Mouse (Mus musculus) layer of hippocampus, postnatal 10 days (tissue): ENCODE measurements at regions not wholly inside any gene's neighbourhood (a gene's known extent, or its start where the extent isn't known, plus 50 kb on each side); places are given as distances from the start of the nearest gene placed in this dataset.
A peak's percentile ranks its signal among the peaks of the same experiment; 100 is the strongest.

Source experiments
- DNase-seq, 2 experiments: peaks; one replicate each; pipeline ENCODE4 v3.0.0; 2021; ENCODE audit warnings: low spot score in 2 of 2

DNA sequence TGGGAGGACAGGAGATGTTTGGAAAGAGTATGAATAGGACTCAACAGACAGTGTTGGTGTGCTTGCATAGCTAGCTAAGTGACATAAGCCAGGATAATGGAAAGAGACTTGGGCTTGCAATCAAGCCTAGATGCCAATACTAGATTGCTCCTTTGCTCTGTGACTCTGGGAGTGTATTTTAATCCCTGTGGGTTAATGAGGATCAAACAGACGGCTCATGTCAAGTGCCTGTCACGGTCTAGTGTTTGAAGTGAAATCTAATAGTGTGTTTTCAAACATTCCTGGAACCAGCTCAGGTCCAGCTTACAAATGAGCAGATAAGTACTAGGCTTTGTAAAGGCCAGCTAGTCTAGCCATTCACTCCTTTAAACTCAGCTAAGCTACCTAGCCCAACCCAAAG lies 64.1 kb upstream of the Ranbp3l start:
- DNase-seq, result no peak

DNA sequence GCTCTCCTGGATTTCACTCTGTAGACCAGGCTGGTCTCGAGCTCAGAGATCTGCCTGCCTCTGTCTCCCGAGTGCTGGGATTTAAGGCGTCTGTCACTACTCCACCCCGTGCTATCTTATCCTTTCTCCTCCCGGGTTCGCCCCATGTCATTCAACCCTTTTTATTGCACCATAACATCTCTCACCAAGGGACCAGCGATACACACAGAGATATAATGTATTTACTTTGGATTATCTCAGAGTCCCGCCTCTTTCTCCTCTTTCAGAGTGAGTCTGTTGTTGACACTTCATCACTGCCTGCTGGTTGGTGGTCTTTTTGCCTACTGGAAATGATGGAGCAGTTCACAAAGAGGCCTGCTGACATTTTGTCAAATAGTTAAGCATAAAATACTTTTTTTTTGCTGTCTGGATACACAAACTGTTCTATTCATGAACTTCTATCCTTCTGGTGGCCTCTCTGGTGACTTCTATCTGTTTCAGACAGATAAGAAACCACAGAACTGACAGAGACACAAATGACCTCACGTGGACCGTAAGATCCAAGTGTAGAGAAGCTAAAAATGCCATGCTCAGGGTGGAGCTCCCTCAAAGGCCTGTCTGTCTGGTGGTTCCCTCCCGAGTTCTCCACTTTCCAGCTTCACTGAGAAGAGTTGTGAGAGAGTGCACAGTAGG lies 70.1 kb upstream of the Ranbp3l start:
- DNase-seq, result no peak

DNA sequence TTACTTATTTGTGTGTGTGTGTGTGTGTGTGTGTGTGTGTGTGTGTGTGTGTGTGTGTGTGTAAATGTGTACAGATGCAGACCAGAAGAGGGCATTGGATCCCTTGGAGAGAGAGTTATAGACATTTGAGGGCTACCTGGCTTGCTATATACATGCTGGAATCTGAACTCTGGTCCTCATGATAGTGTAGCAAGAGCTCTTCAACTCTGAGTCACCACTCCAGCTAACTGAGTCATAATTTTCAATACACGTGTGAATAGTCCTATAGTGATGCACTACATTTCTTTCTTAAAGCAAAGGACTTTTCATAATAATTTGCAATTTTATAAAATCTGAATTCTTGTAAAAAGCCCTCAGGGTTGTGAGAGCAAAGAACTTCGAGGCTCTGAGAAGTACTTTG lies 70.9 kb upstream of the Ranbp3l start:
- DNase-seq, result no peak

DNA sequence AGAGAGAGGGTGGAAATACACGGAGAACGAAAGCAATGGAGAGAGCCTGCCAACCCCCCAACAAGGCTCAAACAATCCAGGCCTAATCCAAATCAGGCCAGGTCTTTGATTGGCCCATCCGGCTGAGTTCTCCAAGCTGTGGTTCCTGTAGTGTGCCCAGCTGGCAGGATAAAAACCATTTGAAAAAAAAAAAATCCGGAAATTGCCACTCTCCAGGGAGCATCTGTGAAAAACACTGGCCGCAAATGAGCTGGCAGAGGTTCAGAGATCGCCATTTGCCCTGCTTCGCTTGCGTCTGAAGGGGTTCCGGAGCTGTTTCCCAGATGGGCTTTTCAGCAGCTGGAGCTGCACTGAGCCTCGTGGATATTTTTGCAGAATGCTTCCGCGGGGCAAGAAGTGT lies 71.4 kb upstream of the Ranbp3l start:
- peak; percentile 53 to 62 for DNase-seq

DNA sequence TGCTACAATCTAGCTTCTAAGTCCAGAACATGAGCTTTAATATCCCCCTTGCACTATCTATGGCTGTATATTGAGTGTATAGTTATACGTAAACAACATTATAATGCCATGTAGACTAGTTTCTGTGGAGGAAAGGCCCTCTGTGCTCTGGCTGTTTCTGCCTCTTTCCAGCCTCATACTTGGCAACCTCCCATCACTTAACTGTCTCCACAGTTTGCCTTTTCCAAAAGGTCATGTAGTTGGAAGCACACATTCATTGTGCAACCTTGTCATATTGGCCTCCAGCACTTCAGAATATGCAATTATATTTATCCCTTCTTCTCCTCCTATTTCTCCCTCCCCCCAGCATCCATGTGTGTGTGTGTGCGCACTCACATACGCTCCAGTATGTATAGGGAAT lies 82.2 kb upstream of the Ranbp3l start:
- DNase-seq, result no peak

DNA sequence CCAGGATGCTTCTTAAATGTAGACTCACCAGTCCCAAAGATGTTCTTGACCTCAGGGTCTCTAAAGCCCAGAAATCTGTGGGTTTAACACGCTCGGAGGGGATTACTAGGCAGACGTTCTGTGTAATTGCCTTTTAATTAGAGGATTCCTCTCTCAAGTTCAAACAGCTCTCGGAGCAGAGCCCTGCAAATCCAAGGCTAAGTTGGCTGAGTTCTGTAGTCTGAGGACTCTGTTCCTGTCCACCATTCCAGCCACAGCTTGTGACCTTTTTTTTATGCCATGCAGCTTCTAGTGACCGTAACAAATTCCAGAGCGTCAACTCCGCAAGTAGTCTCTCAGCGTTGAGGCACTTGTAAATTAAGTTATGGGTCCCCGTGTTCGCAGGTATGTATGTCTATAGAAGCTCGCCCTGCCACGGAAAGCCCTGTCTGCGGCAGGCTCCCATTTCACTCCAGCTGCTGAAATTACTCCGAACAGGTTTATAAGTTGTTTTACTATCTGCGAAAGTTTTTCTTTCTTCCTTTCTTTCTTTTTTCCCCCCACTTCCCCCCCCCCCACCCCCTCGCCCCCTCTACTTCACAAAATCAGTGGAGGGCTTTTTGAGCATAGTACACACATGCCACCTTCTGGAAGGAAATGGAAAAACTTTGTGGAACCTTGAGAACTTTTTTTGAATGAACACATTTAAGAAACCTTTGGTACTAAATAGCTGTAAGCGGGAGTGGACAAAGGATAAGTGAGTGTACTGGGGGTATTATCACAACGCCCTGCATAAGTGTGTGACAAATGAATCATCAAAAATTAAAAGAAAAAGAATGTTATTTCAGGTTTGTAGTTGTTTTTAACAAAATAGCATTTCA lies 82.9 kb upstream of the Ranbp3l start:
- peak in 1 of 2 experiments; percentile 22 for DNase-seq

DNA sequence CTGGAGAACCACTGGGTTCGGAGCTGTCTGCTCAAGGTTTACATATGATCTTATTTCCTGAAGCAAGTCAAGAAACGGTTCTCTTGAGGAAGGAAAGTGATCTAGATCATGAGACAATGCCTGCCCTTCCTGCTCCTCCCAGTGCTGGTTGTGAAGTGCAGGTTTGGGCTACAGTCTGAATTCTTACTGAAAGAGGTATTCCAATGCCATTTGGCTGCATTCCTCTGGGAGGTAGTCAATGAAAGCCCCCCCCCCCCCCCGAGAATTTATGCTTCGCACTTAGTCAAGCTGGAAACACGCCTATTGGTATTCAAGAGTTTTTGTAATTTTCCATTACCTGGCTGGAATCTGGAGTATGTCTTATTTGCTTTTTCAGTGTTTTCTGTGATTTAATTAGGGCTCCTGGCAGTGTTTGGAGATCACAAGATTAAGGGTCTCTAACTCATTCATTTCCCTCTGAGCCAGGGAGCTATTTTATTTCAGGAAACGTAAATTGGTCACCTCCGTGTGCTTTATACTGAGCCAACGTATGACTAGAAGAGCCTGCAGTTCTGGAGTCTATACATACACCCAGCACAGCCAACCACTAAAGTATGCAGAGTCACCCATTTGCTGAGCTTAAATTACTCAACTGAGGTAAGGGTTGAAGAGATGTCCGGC lies 84.7 kb upstream of the Ranbp3l start:
- no peak for DNase-seq

DNA sequence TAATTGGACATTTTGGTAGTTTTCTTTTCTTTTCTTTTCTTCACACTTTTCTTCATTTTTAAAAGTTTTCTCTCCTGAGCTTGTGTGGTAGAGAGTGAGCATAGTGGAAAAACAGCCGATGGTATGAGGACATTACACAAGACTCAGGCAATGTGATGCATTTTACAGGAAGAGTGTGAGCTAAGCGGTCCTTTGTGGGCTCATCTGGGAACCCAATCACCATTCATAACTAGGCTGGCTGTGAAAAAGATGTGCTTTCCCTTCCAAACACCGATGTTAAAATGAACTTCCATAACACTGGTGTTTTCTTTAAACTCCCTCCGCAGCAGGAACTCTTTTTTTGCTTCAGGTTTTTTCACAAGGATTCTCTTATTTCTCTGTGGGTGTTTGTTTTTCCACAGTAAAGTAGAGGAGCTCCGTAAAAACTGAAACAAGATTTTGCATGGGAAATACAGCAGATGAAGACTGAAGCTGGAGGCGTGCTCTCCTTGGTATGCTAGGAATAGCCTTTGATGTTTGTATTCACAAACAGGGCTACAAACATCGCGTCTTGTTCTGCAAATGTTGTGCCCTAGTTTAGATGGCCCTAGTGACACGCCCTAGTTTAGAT lies 92.8 kb upstream of the Ranbp3l start:
- DNase-seq, result no peak

DNA sequence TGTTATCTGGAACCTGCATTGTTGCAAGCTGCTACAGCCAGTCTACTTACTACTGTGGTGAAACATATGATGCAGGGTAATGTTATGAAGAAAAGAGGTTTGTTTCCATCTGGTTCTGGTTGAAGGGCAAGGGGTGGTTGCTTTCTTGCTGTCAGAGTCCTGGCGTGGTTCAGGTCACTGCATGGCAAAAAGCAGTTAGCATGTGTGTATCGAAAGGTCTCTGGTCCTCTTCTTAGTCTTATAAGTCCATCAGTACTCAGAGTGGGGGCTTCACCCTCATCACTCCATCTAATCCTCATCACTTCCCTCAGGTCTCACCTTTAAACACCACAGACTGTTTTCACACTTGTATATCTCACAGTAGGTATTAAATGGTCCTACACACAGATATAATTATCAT lies 99.7 kb upstream of the Ranbp3l start:
- no peak for DNase-seq

DNA sequence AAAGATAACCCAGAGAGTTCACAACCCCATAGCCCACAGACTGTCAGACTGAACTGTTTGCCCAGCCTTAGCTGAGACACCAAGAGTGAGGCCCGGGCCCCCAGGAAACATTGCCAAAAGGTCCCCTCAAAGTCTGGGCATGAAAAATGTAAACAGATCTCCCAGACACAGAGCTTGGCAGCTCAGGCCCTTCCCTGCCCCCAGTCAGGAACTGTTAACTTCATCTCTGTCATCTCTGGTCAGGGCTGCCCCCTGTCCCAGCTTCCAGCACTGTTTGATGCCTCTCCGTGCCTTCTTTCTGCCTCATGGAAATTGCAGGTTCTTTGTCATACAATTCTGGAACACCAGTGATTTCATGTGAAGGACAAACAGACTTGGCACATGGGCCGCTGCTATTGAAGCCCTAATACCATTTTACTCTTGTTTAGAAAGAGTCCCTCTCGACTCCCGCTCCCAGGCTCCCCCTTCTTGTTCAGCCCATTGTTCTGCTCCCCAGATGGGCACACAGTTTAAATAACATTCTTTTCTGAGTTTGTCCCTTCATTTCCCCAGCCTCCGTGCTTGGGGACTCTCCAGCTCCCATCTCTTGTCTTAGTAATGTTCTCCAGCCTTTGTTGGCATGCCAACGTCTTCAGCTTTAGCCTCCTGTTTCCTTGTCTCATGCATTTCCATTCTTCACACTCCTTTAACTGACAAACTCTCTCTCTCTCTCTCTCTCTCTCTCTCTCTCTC lies 100.4 kb upstream of the Ranbp3l start:
- DNase-seq, result no peak

DNA sequence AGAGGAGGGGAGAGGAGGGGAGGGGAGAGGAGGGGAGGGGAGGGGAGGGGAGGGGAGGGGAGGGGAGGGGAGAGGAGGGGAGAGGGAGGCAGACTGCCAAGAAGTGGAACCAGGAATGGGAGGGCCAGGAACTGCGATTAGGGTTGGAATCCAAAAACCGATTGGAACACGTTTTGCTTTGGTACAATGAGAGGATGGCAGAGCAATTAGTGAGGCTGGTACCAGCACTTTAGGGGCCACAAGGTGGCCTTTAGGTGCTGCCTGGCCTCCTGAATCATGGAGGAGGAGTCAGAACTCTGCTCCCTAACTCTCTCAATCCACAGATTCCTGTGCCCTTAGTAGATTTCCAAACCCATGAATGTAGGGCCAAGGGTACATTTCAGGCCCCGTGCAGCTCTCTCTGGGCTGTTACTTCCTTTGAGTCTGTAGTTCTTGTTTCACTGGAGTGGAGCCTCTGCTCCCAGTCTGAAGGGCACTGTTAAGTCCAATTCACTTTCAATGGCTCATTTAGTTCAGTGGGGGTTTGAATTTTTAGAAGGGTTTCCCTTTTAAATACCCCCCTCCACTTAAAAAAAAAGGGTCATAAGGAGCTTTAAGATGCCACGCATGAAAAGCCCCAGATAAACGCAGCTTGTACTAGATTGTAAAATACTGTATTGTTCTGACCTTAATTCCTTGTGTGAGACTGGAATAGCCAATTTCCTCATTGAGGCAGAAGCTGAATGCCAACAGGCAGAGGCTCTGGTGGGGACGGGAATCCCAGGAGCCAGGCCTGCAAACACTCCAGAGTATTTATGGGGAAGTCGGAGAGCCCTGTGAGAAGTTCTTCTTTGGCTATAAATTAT lies 102.4 kb upstream of the Ranbp3l start:
- peak; percentile 12 to 29 for DNase-seq

DNA sequence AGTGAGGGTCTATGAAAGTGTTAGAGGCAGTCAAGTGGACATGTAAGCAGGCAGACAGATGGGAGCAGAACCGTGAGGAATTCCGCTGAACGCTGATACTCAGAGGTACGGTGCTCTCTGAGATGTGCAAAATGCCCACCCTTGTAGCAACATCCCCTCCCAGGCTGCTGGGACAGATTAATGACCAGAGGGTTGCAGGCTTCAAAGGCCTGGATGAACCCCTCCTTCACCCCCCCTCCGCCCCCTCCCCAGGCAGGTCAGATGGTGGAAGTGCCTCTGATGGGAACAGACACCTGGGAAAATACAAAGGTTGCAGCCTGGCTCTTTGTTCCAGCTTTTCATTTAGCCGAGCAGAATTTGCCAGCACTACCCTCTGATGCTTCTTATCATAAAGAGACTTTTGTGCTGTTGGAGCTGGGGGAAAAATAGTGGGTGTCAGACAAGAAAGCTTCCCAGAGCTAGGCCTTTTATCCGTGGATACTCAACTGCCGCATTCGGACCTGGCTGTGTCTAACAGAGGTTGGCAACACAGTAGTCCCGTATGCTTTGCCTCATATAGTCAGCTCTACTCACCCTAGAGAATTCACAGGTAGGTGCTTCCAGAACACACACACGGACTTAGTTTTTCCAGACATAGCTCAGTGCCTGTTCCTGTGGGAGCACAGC lies 111.2 kb upstream of the Ranbp3l start:
- DNase-seq, result no peak

DNA sequence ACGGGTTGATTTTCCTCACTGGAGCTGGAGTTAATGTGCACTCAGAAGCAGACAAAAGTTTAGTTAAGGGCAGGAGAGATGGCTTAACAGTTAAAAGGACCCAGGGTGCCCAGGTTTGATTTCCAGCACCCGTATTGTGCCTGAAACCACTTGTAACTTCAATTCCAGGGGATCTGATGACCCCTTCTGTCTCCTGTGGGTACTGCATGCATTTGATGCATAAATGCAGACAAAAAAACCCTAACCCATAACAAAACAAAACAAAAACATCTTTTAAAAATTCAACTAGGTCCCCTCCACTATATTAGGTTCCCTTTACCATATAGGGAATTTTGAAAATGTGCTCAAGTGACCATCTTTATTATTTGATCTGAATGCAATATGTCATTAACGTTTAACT lies 112.2 kb upstream of the Ranbp3l start:
- DNase-seq, result no peak

DNA sequence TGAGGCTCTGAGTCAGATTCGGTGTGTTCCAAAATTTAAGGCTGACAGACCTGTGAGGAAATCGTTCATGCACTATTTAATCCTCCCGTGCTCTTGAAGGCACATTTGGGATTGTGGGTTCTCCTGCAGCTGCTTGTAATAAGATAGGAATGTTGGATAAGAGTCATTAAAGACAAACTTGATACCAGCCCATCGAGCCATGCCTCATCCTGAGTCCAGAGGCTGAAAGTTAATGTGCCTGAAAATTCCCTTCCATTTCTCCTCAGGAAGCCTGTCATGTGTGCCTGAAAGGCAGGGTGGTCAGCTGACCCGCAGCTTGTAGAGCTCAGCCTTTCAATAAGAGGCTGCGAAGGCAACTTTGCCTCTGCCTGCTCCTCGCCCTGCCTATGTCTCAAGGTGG lies 113.4 kb upstream of the Ranbp3l start:
- no peak for DNase-seq

DNA sequence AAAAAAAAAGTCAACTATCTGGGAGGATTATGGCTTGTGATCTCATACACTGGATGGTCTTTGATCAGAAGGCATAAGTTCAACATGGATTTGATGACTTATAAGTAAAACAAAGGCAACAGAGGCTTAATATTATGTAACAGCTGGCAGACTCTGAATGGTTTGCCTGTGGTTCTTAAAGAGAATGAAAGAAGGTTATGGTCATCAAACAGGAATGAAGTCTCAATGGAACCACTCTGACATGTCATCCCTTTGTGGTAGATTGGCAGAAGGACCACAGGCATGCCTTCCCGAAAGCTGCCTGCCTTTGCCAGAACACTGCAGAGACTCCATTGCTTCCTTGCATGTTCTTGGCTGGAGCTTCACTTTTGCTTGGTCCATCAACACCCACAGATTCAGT lies 116.8 kb upstream of the Ranbp3l start:
- no peak for DNase-seq

DNA sequence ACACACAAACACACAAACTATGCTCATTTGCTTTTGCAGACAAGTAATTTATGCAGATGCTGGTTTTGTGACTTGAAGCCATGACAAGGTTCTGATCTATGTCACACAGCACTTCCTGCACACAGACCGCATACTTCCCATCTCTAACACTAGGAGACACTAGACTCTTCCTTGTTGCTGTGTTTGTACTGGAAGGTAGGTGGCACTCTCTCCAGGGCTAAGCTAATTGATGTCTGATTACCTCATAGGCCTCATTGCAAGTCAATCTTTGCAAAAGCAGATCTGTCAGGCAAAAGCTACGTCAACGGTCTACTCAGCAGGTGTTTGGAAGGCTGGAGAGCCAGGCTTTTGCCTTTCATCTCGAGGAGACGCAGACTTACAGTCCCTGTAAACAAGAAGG lies 118.3 kb upstream of the Ranbp3l start:
- DNase-seq, result no peak

DNA sequence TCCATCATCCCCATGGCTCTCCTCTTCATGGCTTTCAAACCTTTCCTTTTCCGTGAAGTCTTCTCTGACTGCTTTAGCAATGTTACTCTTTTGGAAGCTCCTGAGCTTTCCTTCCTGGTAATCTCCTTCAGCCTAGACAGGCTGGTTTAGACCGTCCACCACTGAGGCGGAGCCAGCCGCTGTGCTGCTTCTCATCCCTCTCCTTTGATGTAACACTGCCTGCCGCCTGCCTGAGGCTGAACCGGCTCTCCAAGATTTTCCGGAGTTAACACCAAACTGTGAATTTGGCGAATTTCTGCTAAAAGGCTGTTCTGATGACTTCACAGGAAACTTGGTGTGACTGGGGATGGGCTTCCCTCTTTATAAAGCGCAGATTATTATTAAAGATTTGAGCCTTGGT lies 125.6 kb upstream of the Ranbp3l start:
- DNase-seq, result no peak

DNA sequence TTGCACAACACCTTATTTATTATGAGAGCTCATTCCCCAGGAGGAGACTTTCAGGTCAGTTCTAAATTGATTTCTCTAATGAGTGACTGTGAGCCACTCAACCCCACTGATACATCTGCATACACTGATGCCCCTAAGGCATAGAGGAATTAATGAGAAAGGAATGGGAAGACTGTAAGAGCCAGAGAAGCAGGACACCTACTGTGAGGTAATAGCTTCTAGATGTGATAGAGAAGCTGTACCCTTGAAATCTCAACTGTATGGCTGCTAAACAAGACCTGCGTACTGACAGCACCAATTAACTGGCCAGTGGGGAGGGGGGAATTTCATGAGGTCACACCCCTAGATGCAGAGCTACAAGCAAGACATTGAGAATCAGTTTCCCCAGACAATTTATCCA lies 128.3 kb upstream of the Ranbp3l start:
- no peak for DNase-seq

DNA sequence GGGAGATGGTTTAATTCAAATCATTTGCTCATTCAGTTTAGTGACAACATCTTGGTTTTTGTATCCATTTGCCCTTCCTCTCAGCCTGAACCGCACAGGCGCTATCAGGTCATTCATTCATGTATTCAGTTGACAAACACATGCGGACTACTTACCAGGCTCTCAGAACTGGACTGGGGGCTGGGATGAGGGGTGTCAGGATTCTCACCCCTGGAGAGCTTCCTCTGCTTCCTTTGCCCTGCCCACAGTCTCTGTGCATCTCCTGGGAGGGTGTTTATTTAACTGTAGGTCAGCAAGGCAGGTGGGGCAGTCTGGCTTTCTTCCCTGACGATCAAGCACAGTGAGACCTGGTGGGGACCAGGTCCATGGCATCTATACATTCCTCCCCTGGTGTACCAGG lies 123.6 kb upstream of the Slc1a3 start:
- no peak for DNase-seq

DNA sequence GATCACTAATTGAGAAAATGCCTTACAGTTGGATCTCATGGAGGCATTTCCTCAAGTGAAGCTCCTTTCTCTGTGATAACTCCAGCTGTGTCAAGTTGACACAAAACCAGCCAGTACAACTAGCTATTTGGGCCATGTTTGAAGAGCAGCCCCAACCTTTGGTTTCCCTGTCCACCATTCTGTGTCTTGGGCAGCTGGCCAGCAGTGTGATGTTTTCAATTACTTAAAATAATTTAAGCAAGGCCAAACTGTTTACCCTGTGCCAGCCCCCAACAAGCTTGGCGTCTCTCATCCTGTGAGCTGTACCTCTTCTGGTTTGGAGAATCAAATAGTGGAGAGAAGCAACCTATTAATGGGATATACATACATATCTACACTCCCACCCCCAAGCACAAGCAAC lies 122.4 kb upstream of the Slc1a3 start:
- DNase-seq, result peak in 1 of 2 experiments; percentile 38
